Mouse (Mus musculus): Measurements from ENCODE around the gene Cyb561. TPM values are rescaled to one million over a fixed set of nuclear protein-coding genes. Genes with fewer than 3 reads are reported as not detected.

Gene Cyb561
- total and polyA plus RNA-seq, 2 experiments from 2014 or later: 7.1 to 11.4 TPM

- Histone ChIP-seq H3K27ac (ENCODE audit: low read depth) (no peak overlapping the region), H3K9ac (replicated peaks; ENCODE audit: low read depth, low read length) (no peak overlapping the region), H3K4me3 (ENCODE audit: low read depth, low read length) (no peak overlapping the region), H3K36me3 (replicated peaks; ENCODE audit: control insufficient read depth, insufficient read depth, low read length) (no peaks in the 10 kb centered on the region), H3K27me3 (ENCODE audit: control insufficient read depth, insufficient read depth, low read length) (peaks cover 33% of the 10 kb centered on the region), H3K4me2 (ENCODE audit: low read depth, low read length) (no peak overlapping the region), H3K4me1 (ENCODE audit: control insufficient read depth, insufficient read depth) (no peaks in the 10 kb centered on the region), H3K9me3 (replicated peaks; ENCODE audit: control insufficient read depth, low read length) (no peaks in the 10 kb centered on the region)
- 65% methylated on average over 5 of the region's 5 CpGs for WGBS
- DNase-seq (ENCODE audit: low spot score): no peak
- ATAC-seq (ENCODE audit: insufficient read depth, low read depth): no peak
- TF ChIP-seq EP300 (IDR thresholded peaks at IDR 0.05; ENCODE audit: low read depth): no peak
- no peak for TF ChIP-seq CTCF (IDR thresholded peaks at IDR 0.05; ENCODE audit: low read depth)
Measured at GRCm38 (mm10) chr11:105964691-105965090, 11.6 kb upstream of the Cyb561 start.

- no peaks in the 10 kb centered on the region for H3K36me3 ChIP-seq (replicated peaks; ENCODE audit: control insufficient read depth, insufficient read depth, low read length)
- WGBS: 3% methylated on average over 17 of the region's 17 CpGs
- TF ChIP-seq EP300 (IDR thresholded peaks at IDR 0.05; ENCODE audit: low read depth): no peak
- no peak for TF ChIP-seq CTCF (IDR thresholded peaks at IDR 0.05; ENCODE audit: low read depth)
- H3K4me3 ChIP-seq (ENCODE audit: low read depth, low read length): no peak overlapping the region
- H3K9ac ChIP-seq (replicated peaks; ENCODE audit: low read depth, low read length): no peak overlapping the region
- H3K27me3 ChIP-seq (ENCODE audit: control insufficient read depth, insufficient read depth, low read length): no peaks in the 10 kb centered on the region
- ATAC-seq (ENCODE audit: insufficient read depth, low read depth) (peak; percentile 66; the same call in 1 of the 2 replicates), DNase-seq (ENCODE audit: low spot score) (peak; percentile 15)
- H3K27ac ChIP-seq (ENCODE audit: low read depth): no peak overlapping the region
- no peaks in the 10 kb centered on the region for H3K9me3 ChIP-seq (replicated peaks; ENCODE audit: control insufficient read depth, low read length)
- H3K4me1 ChIP-seq (ENCODE audit: control insufficient read depth, insufficient read depth): peaks cover 3% of the 10 kb centered on the region; the same call in 1 of the 2 replicates
- H3K4me2 ChIP-seq (ENCODE audit: low read depth, low read length): peak overlapping the region; percentile 8
Measured at GRCm38 (mm10) chr11:105959355-105959754, 6.2 kb upstream of the Cyb561 start.

GRCm38 (mm10) chr11:105958566-105958965, 5.4 kb upstream of the Cyb561 start:
- Histone ChIP-seq H3K4me1 (ENCODE audit: control insufficient read depth, insufficient read depth) (peaks cover 3% of the 10 kb centered on the region; the same call in 1 of the 2 replicates), H3K36me3 (replicated peaks; ENCODE audit: control insufficient read depth, insufficient read depth, low read length) (no peaks in the 10 kb centered on the region), H3K9ac (replicated peaks; ENCODE audit: low read depth, low read length) (no peak overlapping the region), H3K4me3 (ENCODE audit: low read depth, low read length) (no peak overlapping the region), H3K9me3 (replicated peaks; ENCODE audit: control insufficient read depth, low read length) (no peaks in the 10 kb centered on the region), H3K27me3 (ENCODE audit: control insufficient read depth, insufficient read depth, low read length) (no peaks in the 10 kb centered on the region), H3K27ac (ENCODE audit: low read depth) (0 out of 2 replicates have a peak overlapping the region, but pooled peaks have one; percentile 2), H3K4me2 (ENCODE audit: low read depth, low read length) (no peak overlapping the region)
- no peak for TF ChIP-seq CTCF (IDR thresholded peaks at IDR 0.05; ENCODE audit: low read depth)
- WGBS: 40% methylated on average over 1 of the region's 1 CpGs
- ATAC-seq (ENCODE audit: insufficient read depth, low read depth) (no peak), DNase-seq (ENCODE audit: low spot score) (no peak)

GRCm38 (mm10) chr11:105957501-105957900, 4.4 kb upstream of the Cyb561 start:
- Histone ChIP-seq H3K27ac (ENCODE audit: low read depth) (0 out of 2 replicates have a peak overlapping the region, but pooled peaks have one; percentile 2), H3K4me3 (ENCODE audit: low read depth, low read length) (no peak overlapping the region), H3K27me3 (ENCODE audit: control insufficient read depth, insufficient read depth, low read length) (0 out of 2 replicates have a peak, but pooled peaks cover 3% of the 10 kb centered on the region), H3K4me2 (ENCODE audit: low read depth, low read length) (no peak overlapping the region), H3K9me3 (replicated peaks; ENCODE audit: control insufficient read depth, low read length) (no peaks in the 10 kb centered on the region), H3K4me1 (ENCODE audit: control insufficient read depth, insufficient read depth) (peaks cover 3% of the 10 kb centered on the region; the same call in 1 of the 2 replicates), H3K36me3 (replicated peaks; ENCODE audit: control insufficient read depth, insufficient read depth, low read length) (no peaks in the 10 kb centered on the region), H3K9ac (replicated peaks; ENCODE audit: low read depth, low read length) (no peak overlapping the region)
- TF ChIP-seq EP300 (IDR thresholded peaks at IDR 0.05; ENCODE audit: low read depth) (no peak), CTCF (IDR thresholded peaks at IDR 0.05; ENCODE audit: low read depth) (no peak)
- WGBS: 50% methylated on average over 6 of the region's 6 CpGs
- no peak for DNase-seq (ENCODE audit: low spot score)
- no peak for ATAC-seq (ENCODE audit: insufficient read depth, low read depth)

GRCm38 (mm10) chr11:105955815-105956430, 2.8 kb upstream of the Cyb561 start:
- no peak overlapping the region for H3K9ac ChIP-seq (replicated peaks; ENCODE audit: low read depth, low read length)
- H3K4me2 ChIP-seq (ENCODE audit: low read depth, low read length): no peak overlapping the region
- no peaks in the 10 kb centered on the region for H3K36me3 ChIP-seq (replicated peaks; ENCODE audit: control insufficient read depth, insufficient read depth, low read length)
- H3K9me3 ChIP-seq (replicated peaks; ENCODE audit: control insufficient read depth, low read length): no peaks in the 10 kb centered on the region
- no peak overlapping the region for H3K4me3 ChIP-seq (ENCODE audit: low read depth, low read length)
- ATAC-seq (ENCODE audit: insufficient read depth, low read depth) (no peak), DNase-seq (ENCODE audit: low spot score) (no peak)
- H3K27ac ChIP-seq (ENCODE audit: low read depth): no peak overlapping the region
- H3K4me1 ChIP-seq (ENCODE audit: control insufficient read depth, insufficient read depth): peaks cover 3% of the 10 kb centered on the region; the same call in 1 of the 2 replicates
- TF ChIP-seq EP300 (IDR thresholded peaks at IDR 0.05; ENCODE audit: low read depth) (no peak), CTCF (IDR thresholded peaks at IDR 0.05; ENCODE audit: low read depth) (no peak)
- WGBS: 85% methylated on average over 28 of the region's 28 CpGs
- 0 out of 2 replicates have a peak, but pooled peaks cover 4% of the 10 kb centered on the region for H3K27me3 ChIP-seq (ENCODE audit: control insufficient read depth, insufficient read depth, low read length)
